Mouse (Mus musculus) heart, embryonic 15.5 days (tissue): Measurements from ENCODE around the gene Col6a3. TPM values are rescaled to one million over a fixed set of nuclear protein-coding genes. Genes with fewer than 3 reads are reported as not detected.

Experiments
- ATAC-seq: fragments of 200-750 bp; cut with Nextera tagmentation; replicated peaks from 2 replicates; pipeline ENCODE4 v1.8.0; 2017; ENCODE audit warnings: low read depth, moderate TSS enrichment; ENCODE audit not compliant: insufficient number of reproducible peaks, insufficient read depth, low FRiP score
- H3K27ac ChIP-seq: fragments of 300-500 bp; sonication (generic); 2 replicates; pipeline ENCODE4 v1.5.1; 2015; ENCODE audit warnings: mild to moderate bottlenecking, inconsistent platforms
- H3K27me3 ChIP-seq: fragments of 300-500 bp; sonication (generic); 2 replicates; pipeline ENCODE4 v1.6.1; 2015; ENCODE audit warnings: inconsistent platforms
- H3K36me3 ChIP-seq: fragments of 300-500 bp; sonication (generic); 2 replicates; pipeline ENCODE4 v1.6.1; 2015; ENCODE audit warnings: mild to moderate bottlenecking, inconsistent platforms
- H3K4me1 ChIP-seq: fragments of 300-500 bp; sonication (generic); replicated peaks from 2 replicates; pipeline ENCODE4 v1.6.1; 2015; ENCODE audit warnings: inconsistent platforms
- H3K4me2 ChIP-seq: fragments of 300-500 bp; sonication (generic); 2 replicates; pipeline ENCODE4 v1.6.1; 2015; ENCODE audit warnings: inconsistent platforms, mild to moderate bottlenecking, moderate library complexity
- H3K4me3 ChIP-seq: fragments of 300-500 bp; sonication (generic); 2 replicates; pipeline ENCODE4 v1.5.1; 2015; ENCODE audit warnings: mild to moderate bottlenecking, inconsistent platforms
- H3K9ac ChIP-seq: fragments of 300-500 bp; sonication (generic); 2 replicates; pipeline ENCODE4 v1.6.1; 2015; ENCODE audit warnings: mild to moderate bottlenecking, inconsistent platforms
- H3K9me3 ChIP-seq: fragments of 300-500 bp; sonication (generic); replicated peaks from 2 replicates; pipeline ENCODE4 v1.6.1; 2016; ENCODE audit warnings: inconsistent platforms
- WGBS: fragments of 180-500 bp; shearing (Covaris S2); methylation state at CpG from one replicate; pipeline ENCODE4 v1.1.7; 2015; ENCODE audit warnings: mixed read lengths; 5-methylcytosine and 5-hydroxymethylcytosine counted together
- polyA plus RNA-seq: library from polyadenylated mRNA; unstranded; fragments of >200 nt; fragmentation: Nextera tagmentation; extraction: Ambion mirVana; gene quantifications from 2 replicates; pipeline ENCODE4 v1.2.1, GENCODE M21; 2015

Col6a3 gene
- polyA plus RNA-seq, 1 experiment from 2014 or later = 24.6 TPM

GRCm38 (mm10) chr1:90840250-90840649 lies 3.5 kb downstream of the Col6a3 start:
- Histone ChIP-seq H3K36me3 (no peaks in the 10 kb centered on the region), H3K4me1 (peaks cover 25% of the 10 kb centered on the region), H3K9ac (no peak overlapping the region), H3K4me3 (no peak overlapping the region), H3K9me3 (no peaks in the 10 kb centered on the region), H3K27me3 (no peaks in the 10 kb centered on the region), H3K27ac (no peak overlapping the region), H3K4me2 (peak overlapping the region; percentile 28)
- ATAC-seq = no peak
- WGBS = 8% methylated on average over 4 of the region's 4 CpGs

GRCm38 (mm10) chr1:90838657-90839056 lies 5.1 kb downstream of the Col6a3 start:
- peak overlapping the region; percentile 42 for H3K4me2 ChIP-seq
- 0 out of 2 replicates have a peak overlapping the region, but pooled peaks have one; percentile 3 for H3K4me3 ChIP-seq
- no peaks in the 10 kb centered on the region for H3K27me3 ChIP-seq
- H3K4me1 ChIP-seq = peaks cover 25% of the 10 kb centered on the region
- no peaks in the 10 kb centered on the region for H3K36me3 ChIP-seq
- 48% methylated on average over 4 of the region's 4 CpGs for WGBS
- H3K9ac ChIP-seq = 0 out of 2 replicates have a peak overlapping the region, but pooled peaks have one; percentile 2
- ATAC-seq = 0 out of 2 replicates have a peak, but pooled peaks have one; percentile 45
- H3K27ac ChIP-seq = peak overlapping the region; percentile 71
- no peaks in the 10 kb centered on the region for H3K9me3 ChIP-seq

GRCm38 (mm10) chr1:90838221-90838620 lies 5.5 kb downstream of the Col6a3 start:
- H3K4me3 ChIP-seq = 0 out of 2 replicates have a peak overlapping the region, but pooled peaks have one; percentile 3
- H3K9me3 ChIP-seq = no peaks in the 10 kb centered on the region
- 0 out of 2 replicates have a peak, but pooled peaks have one; percentile 23 for ATAC-seq
- no peaks in the 10 kb centered on the region for H3K27me3 ChIP-seq
- WGBS = 36% methylated on average over 12 of the region's 12 CpGs
- peak overlapping the region; percentile 71 for H3K27ac ChIP-seq
- peaks cover 25% of the 10 kb centered on the region for H3K4me1 ChIP-seq
- H3K36me3 ChIP-seq = no peaks in the 10 kb centered on the region
- peak overlapping the region; percentile 42 for H3K4me2 ChIP-seq
- H3K9ac ChIP-seq = 0 out of 2 replicates have a peak overlapping the region, but pooled peaks have one; percentile 2

- ATAC-seq = no peak
- 50% methylated on average over 5 of the region's 5 CpGs for WGBS
- H3K27ac ChIP-seq = no peak overlapping the region
Observed at GRCm38 (mm10) chr1:90836178-90836740, 7.5 kb downstream of the Col6a3 start.

GRCm38 (mm10) chr1:90834701-90835100 lies 9.1 kb downstream of the Col6a3 start:
- 63% methylated on average over 6 of the region's 6 CpGs for WGBS
- Histone ChIP-seq H3K27me3 (no peaks in the 10 kb centered on the region), H3K27ac (no peak overlapping the region), H3K9me3 (no peaks in the 10 kb centered on the region), H3K4me3 (no peak overlapping the region), H3K36me3 (no peaks in the 10 kb centered on the region), H3K4me2 (no peak overlapping the region), H3K4me1 (peaks cover 21% of the 10 kb centered on the region), H3K9ac (no peak overlapping the region)
- no peak for ATAC-seq

More at GRCm38 (mm10) chr1:90836178-90836740, 7.5 kb downstream of the Col6a3 start:
- H3K9me3 ChIP-seq = no peaks in the 10 kb centered on the region
- H3K36me3 ChIP-seq = no peaks in the 10 kb centered on the region
- H3K4me3 ChIP-seq = no peak overlapping the region
- no peak overlapping the region for H3K9ac ChIP-seq
- no peaks in the 10 kb centered on the region for H3K27me3 ChIP-seq
- H3K4me1 ChIP-seq = peaks cover 25% of the 10 kb centered on the region
- no peak overlapping the region for H3K4me2 ChIP-seq

- 58% methylated on average over 6 of the region's 6 CpGs for WGBS
- H3K9ac ChIP-seq = no peak overlapping the region
- H3K9me3 ChIP-seq = no peaks in the 10 kb centered on the region
- no peak for ATAC-seq
- H3K4me2 ChIP-seq = no peak overlapping the region
- no peak overlapping the region for H3K27ac ChIP-seq
- H3K4me3 ChIP-seq = no peak overlapping the region
- H3K4me1 ChIP-seq = no peaks in the 10 kb centered on the region
- no peaks in the 10 kb centered on the region; the same call in 1 of the 2 replicates for H3K27me3 ChIP-seq
- no peaks in the 10 kb centered on the region for H3K36me3 ChIP-seq
Observed at GRCm38 (mm10) chr1:90830006-90830405, 13.8 kb downstream of the Col6a3 start.

- WGBS = 86% methylated on average over 15 of the region's 15 CpGs
- H3K9ac ChIP-seq = no peak overlapping the region
- no peaks in the 10 kb centered on the region for H3K9me3 ChIP-seq
- no peak overlapping the region for H3K4me3 ChIP-seq
- H3K27ac ChIP-seq = no peak overlapping the region
- no peaks in the 10 kb centered on the region for H3K4me1 ChIP-seq
- H3K4me2 ChIP-seq = no peak overlapping the region
- no peaks in the 10 kb centered on the region for H3K36me3 ChIP-seq
- ATAC-seq = no peak
- peaks cover 8% of the 10 kb centered on the region; the same call in 1 of the 2 replicates for H3K27me3 ChIP-seq
Observed at GRCm38 (mm10) chr1:90813226-90813625, 30.5 kb downstream of the Col6a3 start.

GRCm38 (mm10) chr1:90808930-90809329 lies 34.8 kb downstream of the Col6a3 start:
- Histone ChIP-seq H3K4me2 (no peak overlapping the region), H3K9me3 (no peaks in the 10 kb centered on the region), H3K4me3 (no peak overlapping the region), H3K27ac (no peak overlapping the region), H3K4me1 (no peaks in the 10 kb centered on the region), H3K36me3 (peaks cover under 1% of the 10 kb centered on the region; the same call in 1 of the 2 replicates), H3K27me3 (peaks cover 8% of the 10 kb centered on the region; the same call in 1 of the 2 replicates), H3K9ac (no peak overlapping the region)
- WGBS = 71% methylated on average over 9 of the region's 9 CpGs
- ATAC-seq = no peak

- Histone ChIP-seq H3K9ac (no peak overlapping the region), H3K27ac (no peak overlapping the region), H3K4me2 (no peak overlapping the region), H3K9me3 (no peaks in the 10 kb centered on the region), H3K4me1 (no peaks in the 10 kb centered on the region), H3K4me3 (no peak overlapping the region), H3K27me3 (no peaks in the 10 kb centered on the region), H3K36me3 (peaks cover 10% of the 10 kb centered on the region; the same call in 1 of the 2 replicates)
- no peak for ATAC-seq
- 84% methylated on average over 4 of the region's 4 CpGs for WGBS
Observed at GRCm38 (mm10) chr1:90803104-90803503, 40.7 kb downstream of the Col6a3 start.

- H3K27me3 ChIP-seq = no peaks in the 10 kb centered on the region
- peaks cover 12% of the 10 kb centered on the region; the same call in 1 of the 2 replicates for H3K36me3 ChIP-seq
- ATAC-seq = no peak
- H3K27ac ChIP-seq = no peak overlapping the region
- 63% methylated on average over 13 of the region's 13 CpGs for WGBS
- no peak overlapping the region for H3K4me3 ChIP-seq
- peaks cover 10% of the 10 kb centered on the region for H3K4me1 ChIP-seq
- H3K9me3 ChIP-seq = no peaks in the 10 kb centered on the region
- no peak overlapping the region for H3K9ac ChIP-seq
- H3K4me2 ChIP-seq = no peak overlapping the region
Observed at GRCm38 (mm10) chr1:90801067-90801466, 42.7 kb downstream of the Col6a3 start.

GRCm38 (mm10) chr1:90800466-90800865 lies 43.3 kb downstream of the Col6a3 start:
- 73% methylated on average over 3 of the region's 3 CpGs for WGBS
- Histone ChIP-seq H3K9ac (no peak overlapping the region), H3K27ac (no peak overlapping the region), H3K4me2 (no peak overlapping the region), H3K9me3 (no peaks in the 10 kb centered on the region), H3K27me3 (no peaks in the 10 kb centered on the region), H3K4me1 (peaks cover 10% of the 10 kb centered on the region), H3K36me3 (peaks cover 12% of the 10 kb centered on the region; the same call in 1 of the 2 replicates), H3K4me3 (no peak overlapping the region)
- ATAC-seq = no peak
